Mouse (Mus musculus) left cerebral cortex, postnatal 4 days (tissue): Measurements from ENCODE around the gene Ntn1. TPM values are rescaled to one million over a fixed set of nuclear protein-coding genes. Genes with fewer than 3 reads are reported as not detected.

Experiments used
- DNase-seq: peaks from one replicate; pipeline ENCODE4 v3.0.0-alpha.2; 2022
- intact Hi-C: fragments of 180-260 bp; cut with DNase I; formaldehyde crosslinking; loops from one replicate; pipeline ENCODE4 v1.15.1; 2025
- total RNA-seq, 2 experiments: library from RNA; stranded (reverse); gene quantifications; 2 replicates each; pipeline ENCODE4 v1.2.3; 2021

Gene Ntn1
- total RNA-seq, 2 experiments from 2014 or later, result 10.6 to 14.7 TPM

- no peak for DNase-seq
- intact Hi-C loops, result no loop called here
Measured at GRCm38 (mm10) chr11:68199801-68200423, 200.7 kb downstream of the Ntn1 start.

- intact Hi-C loops, result no loop called here
- no peak for DNase-seq
Measured at GRCm38 (mm10) chr11:68199103-68199502, 201.5 kb downstream of the Ntn1 start.

GRCm38 (mm10) chr11:68198696-68199095 is 201.9 kb downstream of the Ntn1 start:
- intact Hi-C loops, result no loop called here
- no peak for DNase-seq

- no peak for DNase-seq
- intact Hi-C loops, result no loop called here
Measured at GRCm38 (mm10) chr11:68197471-68197870, 203.2 kb downstream of the Ntn1 start.

- no peak for DNase-seq
- intact Hi-C loops, result no loop called here
Measured at GRCm38 (mm10) chr11:68196566-68196965, 204.1 kb downstream of the Ntn1 start.

- DNase-seq, result no peak
- intact Hi-C loops, result no loop called here
Measured at GRCm38 (mm10) chr11:68195693-68196176, 204.9 kb downstream of the Ntn1 start.

- intact Hi-C loops, result no loop called here
- no peak for DNase-seq
Measured at GRCm38 (mm10) chr11:68195168-68195567, 205.5 kb downstream of the Ntn1 start.

GRCm38 (mm10) chr11:68190849-68191248 is 209.8 kb downstream of the Ntn1 start:
- intact Hi-C loops, result no loop called here
- DNase-seq, result no peak

- intact Hi-C loops, result no loop called here
- no peak for DNase-seq
Measured at GRCm38 (mm10) chr11:68188695-68189201, 211.9 kb downstream of the Ntn1 start.

GRCm38 (mm10) chr11:68187242-68187641 is 213.4 kb downstream of the Ntn1 start:
- peak; percentile 44 for DNase-seq
- intact Hi-C loops, result no loop called here

GRCm38 (mm10) chr11:68185647-68186046 is 215.0 kb downstream of the Ntn1 start:
- DNase-seq, result no peak
- intact Hi-C loops, result no loop called here

GRCm38 (mm10) chr11:68177415-68177814 is 223.2 kb downstream of the Ntn1 start:
- DNase-seq, result no peak
- intact Hi-C loops, result no loop called here

- intact Hi-C loops, result no loop called here
- no peak for DNase-seq
Measured at GRCm38 (mm10) chr11:68176550-68176949, 224.1 kb downstream of the Ntn1 start.

GRCm38 (mm10) chr11:68172648-68173045 is 228.0 kb downstream of the Ntn1 start:
- intact Hi-C loops, result no loop called here
- DNase-seq, result no peak

GRCm38 (mm10) chr11:68171973-68172647 is 228.5 kb downstream of the Ntn1 start:
- no peak for DNase-seq
- intact Hi-C loops, result no loop called here

- intact Hi-C loops, result no loop called here
Measured at GRCm38 (mm10) chr11:68168427-68168826, 232.2 kb downstream of the Ntn1 start.

GRCm38 (mm10) chr11:68164408-68164807 is 236.2 kb downstream of the Ntn1 start:
- DNase-seq, result peak; percentile 25
- intact Hi-C loops, result no loop called here

More at GRCm38 (mm10) chr11:68168427-68168826, 232.2 kb downstream of the Ntn1 start:
- DNase-seq, result no peak

GRCm38 (mm10) chr11:68159867-68160266 is 240.8 kb downstream of the Ntn1 start:
- intact Hi-C loops, result no loop called here
- DNase-seq, result no peak
